Mouse (Mus musculus) ES-E14 (cell line): ENCODE data around the gene Gm38392. TPM values are rescaled to one million over a fixed set of nuclear protein-coding genes. Genes with fewer than 3 reads are reported as not detected.
A peak's percentile ranks its signal among the peaks of the same experiment; 100 is the strongest.

Experiments
- DNase-seq: peaks from one replicate; pipeline ENCODE4 v3.0.0-alpha.2; 2013; ENCODE audit warnings: low read depth, low spot score
- H3K27ac ChIP-seq: 2 replicates; pipeline ENCODE4 v1.5.1; 2012; ENCODE audit warnings: low read depth, mild to moderate bottlenecking, low read length, moderate library complexity, mixed read lengths; ENCODE audit not compliant: poor library complexity, insufficient read depth, severe bottlenecking
- H3K36me3 ChIP-seq: 2 replicates; pipeline ENCODE4 v1.6.1; 2012; ENCODE audit warnings: mild to moderate bottlenecking, low read length, moderate library complexity, mixed read lengths; ENCODE audit not compliant: control insufficient read depth, poor library complexity, insufficient read depth, severe bottlenecking
- H3K4me1 ChIP-seq, 2 experiments: fragments of 150-350 bp in 1 of 2; sonication (generic) in 1 of 2; 2 replicates each; pipeline ENCODE4 v1.6.1; 2012; ENCODE audit warnings: low read length in 2 of 2, mild to moderate bottlenecking in 1 of 2, mixed read lengths in 1 of 2; ENCODE audit not compliant: control insufficient read depth in 2 of 2, insufficient read depth in 2 of 2, poor library complexity in 1 of 2
- H3K4me3 ChIP-seq, 2 experiments: fragments of 150-350 bp in 1 of 2; sonication (generic) in 1 of 2; 2 replicates each; pipeline ENCODE4 v1.5.1; 2012; ENCODE audit warnings: low read length in 2 of 2, low read depth in 1 of 2, mild to moderate bottlenecking in 1 of 2, mixed read lengths in 1 of 2; ENCODE audit not compliant: insufficient read depth in 1 of 2, poor library complexity in 1 of 2, severe bottlenecking in 1 of 2
- H3K9ac ChIP-seq: 2 replicates; pipeline ENCODE4 v1.6.1; 2012; ENCODE audit warnings: low read depth, mild to moderate bottlenecking, low read length, mixed read lengths; ENCODE audit not compliant: poor library complexity, insufficient read depth, severe bottlenecking
- H3K9me3 ChIP-seq: fragments of 150-350 bp; sonication (generic); 2 replicates; pipeline ENCODE4 v1.6.1; 2012; ENCODE audit warnings: low read depth, mild to moderate bottlenecking, low read length; ENCODE audit not compliant: control insufficient read depth, insufficient read depth
- CHD2 ChIP-seq: IDR thresholded peaks from 2 replicates; pipeline ENCODE4 v1.6.1; 2014; ENCODE audit warnings: mild to moderate bottlenecking, low read depth, low read length, inconsistent platforms
- HCFC1 ChIP-seq: IDR thresholded peaks from 2 replicates; pipeline ENCODE4 v1.6.1; 2012; ENCODE audit warnings: low read length, inconsistent platforms, borderline replicate concordance; ENCODE audit not compliant: insufficient read depth
- MAFK ChIP-seq: IDR thresholded peaks from 2 replicates; pipeline ENCODE4 v1.6.1; 2014; ENCODE audit warnings: mild to moderate bottlenecking, low read depth, low read length, inconsistent platforms; ENCODE audit not compliant: insufficient read depth
- ZC3H11A ChIP-seq: IDR thresholded peaks from 2 replicates; pipeline ENCODE4 v1.6.1; 2012; ENCODE audit warnings: low read depth, mild to moderate bottlenecking, inconsistent platforms, low read length, borderline replicate concordance
- ZNF384 ChIP-seq: IDR thresholded peaks from 2 replicates; pipeline ENCODE4 v1.6.1; 2012; ENCODE audit warnings: low read depth, low read length, inconsistent platforms
- in situ Hi-C, 2 experiments: fragments of 600-800 bp; cut with MboI; formaldehyde crosslinking; loops; one replicate each; pipeline ENCODE4 v1.15.1; 2025; ENCODE audit warnings: low sequenced_read_pairs in 2 of 2, inconsistent platforms in 1 of 2; ENCODE audit not compliant: unreplicated experiment in 2 of 2
- total RNA-seq: library from RNA; depleted of rRNA; stranded (reverse); fragments of 300-350 nt; gene quantifications from 2 replicates; pipeline ENCODE4 v1.2.3, GENCODE M21; 2012

The Gm38392 gene
- total RNA-seq, 1 experiment = 2.4 TPM

DNA sequence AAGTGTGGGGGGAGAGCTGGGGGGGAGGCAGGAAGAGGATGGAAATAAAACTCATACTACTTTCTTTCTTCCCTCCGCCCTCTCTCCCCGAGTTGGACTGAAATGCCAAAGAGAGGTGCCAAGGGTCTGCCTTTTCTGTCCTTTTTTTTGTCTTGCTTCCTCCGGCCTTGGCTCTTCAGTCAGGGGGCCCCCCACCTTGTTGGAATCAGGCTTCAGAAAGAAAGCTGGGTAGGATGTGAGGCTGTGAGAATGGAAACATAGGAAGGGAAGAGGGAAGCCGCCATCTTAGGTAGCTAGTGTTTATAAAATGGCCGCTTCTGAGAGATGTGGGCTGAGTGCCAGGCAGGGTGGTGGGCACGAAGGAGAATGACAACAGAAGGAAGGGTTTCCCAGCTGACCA is 64.6 kb downstream of the Gm38392 start:
- Histone ChIP-seq H3K9ac (no peak overlapping the region), H3K27ac (no peak overlapping the region), H3K36me3 (no peaks in the 10 kb centered on the region), H3K9me3 (no peaks in the 10 kb centered on the region), H3K4me3 (no peak overlapping the region), H3K4me1 (peaks cover 0 to 3% of the 10 kb centered on the region in 2 experiments; a peak in 2 of 4 replicates)
- DNase-seq = no peak
- no peak for TF ChIP-seq CHD2
- peak; percentile 45 for TF ChIP-seq ZC3H11A
- no peak for TF ChIP-seq MAFK
- no peak for TF ChIP-seq ZNF384
- no peak for TF ChIP-seq HCFC1
- in situ Hi-C loops = no loop called here

DNA sequence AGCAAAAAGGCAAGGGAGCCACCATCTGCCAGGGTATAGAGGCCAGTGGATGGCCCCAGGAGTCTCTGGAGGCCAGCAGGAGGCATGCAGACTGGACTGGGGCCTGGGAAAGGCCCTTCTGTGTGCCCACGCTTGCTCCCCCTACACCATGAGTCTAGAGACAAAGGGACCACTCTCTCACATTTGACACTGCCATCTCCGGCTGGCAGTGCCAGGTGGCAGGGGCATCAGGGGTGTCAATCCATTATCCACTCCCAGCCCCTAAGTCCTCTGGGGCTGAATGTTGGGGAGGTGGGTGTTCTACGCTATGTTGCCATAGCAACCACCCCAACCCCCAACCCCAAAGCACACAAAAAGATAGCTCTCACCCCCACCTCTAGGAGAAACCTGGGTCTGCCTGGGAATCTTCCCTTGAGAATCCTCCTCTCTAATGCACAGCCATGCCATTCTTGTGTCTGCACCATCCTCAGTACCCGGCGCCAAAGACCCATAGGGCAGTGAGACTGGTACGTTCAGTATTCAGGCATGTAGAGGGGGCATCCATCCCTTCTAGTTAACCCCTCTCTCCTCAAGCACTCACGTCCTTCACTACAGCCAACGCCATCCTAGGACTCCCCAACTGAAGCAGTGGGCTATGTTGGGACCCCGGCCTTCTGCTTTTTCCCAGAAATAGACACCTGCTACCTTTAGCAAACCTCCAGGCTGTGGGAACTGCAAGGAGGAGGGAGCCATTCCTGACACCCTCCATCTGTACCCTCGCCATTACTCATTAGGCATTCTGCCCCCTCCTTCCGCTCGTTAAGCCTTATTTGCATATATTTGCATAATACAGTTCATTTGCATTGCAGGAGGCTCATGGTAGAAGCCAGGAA is 65.3 kb downstream of the Gm38392 start:
- Histone ChIP-seq H3K9me3 (no peaks in the 10 kb centered on the region), H3K9ac (no peak overlapping the region), H3K36me3 (no peaks in the 10 kb centered on the region), H3K4me1 (peaks cover 0 to 2% of the 10 kb centered on the region in 2 experiments; a peak in 1 of 4 replicates), H3K4me3 (no peak overlapping the region), H3K27ac (no peak overlapping the region)
- TF ChIP-seq ZC3H11A = no peak
- TF ChIP-seq CHD2 = no peak
- TF ChIP-seq HCFC1 = no peak
- TF ChIP-seq MAFK = no peak
- TF ChIP-seq ZNF384 = no peak
- DNase-seq = no peak
- in situ Hi-C loops = no loop called here

DNA sequence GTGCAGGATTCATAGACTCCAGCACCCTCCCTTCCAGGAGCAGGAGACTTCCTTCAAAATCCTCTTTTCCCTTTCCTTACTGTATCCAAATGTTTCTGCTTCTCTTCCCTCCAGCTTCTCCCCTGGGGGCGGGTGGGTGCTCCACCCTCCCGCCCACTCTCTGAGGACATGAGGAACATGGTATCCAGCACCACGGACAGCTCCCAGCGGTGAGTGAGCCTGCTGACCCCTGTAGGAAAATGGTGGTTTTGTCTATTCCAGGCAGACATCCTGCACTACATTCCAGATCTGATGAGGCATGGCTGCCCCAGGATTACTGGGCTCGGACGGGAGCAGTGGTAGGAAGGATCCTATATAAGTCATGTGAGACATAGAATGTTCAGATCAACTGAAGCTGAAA is 66.2 kb downstream of the Gm38392 start:
- Histone ChIP-seq H3K27ac (no peak overlapping the region), H3K4me1 (peaks cover 0 to 2% of the 10 kb centered on the region in 2 experiments; a peak in 1 of 4 replicates), H3K4me3 (no peak overlapping the region), H3K9me3 (no peaks in the 10 kb centered on the region), H3K9ac (no peak overlapping the region), H3K36me3 (no peaks in the 10 kb centered on the region)
- in situ Hi-C loops = no loop called here
- DNase-seq = peak; percentile 93
- TF ChIP-seq ZC3H11A (no peak), MAFK (no peak), ZNF384 (no peak), CHD2 (no peak), HCFC1 (0 out of 2 replicates have a peak, but pooled peaks have one; percentile 35)

DNA sequence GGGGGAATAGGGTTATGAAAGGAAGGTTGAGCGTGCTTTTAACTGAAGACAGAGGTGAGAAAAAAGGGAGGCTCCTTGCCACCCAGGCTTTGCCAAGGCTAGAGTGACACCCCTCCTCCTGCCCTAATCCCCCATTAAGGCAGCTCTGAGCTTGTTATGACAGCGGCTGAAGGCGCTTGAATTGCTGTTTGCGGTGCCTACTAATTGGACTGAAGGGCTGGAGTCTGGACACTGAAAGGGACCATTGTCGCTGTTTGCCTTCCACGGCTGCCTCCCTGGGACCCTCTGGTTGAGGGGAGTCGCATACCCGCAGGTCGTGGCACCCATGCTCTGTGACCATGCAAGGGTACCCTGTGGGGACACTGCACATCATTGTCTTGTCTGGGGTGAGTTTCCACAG is 67.1 kb downstream of the Gm38392 start:
- Histone ChIP-seq H3K4me3 (no peak overlapping the region), H3K9ac (no peak overlapping the region), H3K27ac (no peak overlapping the region), H3K4me1 (peaks cover 0 to 6% of the 10 kb centered on the region in 2 experiments; a peak in 1 of 4 replicates), H3K9me3 (no peaks in the 10 kb centered on the region), H3K36me3 (no peaks in the 10 kb centered on the region)
- no peak for DNase-seq
- in situ Hi-C loops = no loop called here
- TF ChIP-seq ZC3H11A = no peak
- TF ChIP-seq HCFC1 = no peak
- no peak for TF ChIP-seq CHD2
- TF ChIP-seq ZNF384 = no peak
- TF ChIP-seq MAFK = no peak
